Mouse (Mus musculus) liver, adult (tissue): Measurements from ENCODE around the gene Afap1l2.

Experiments
- GATA4 ChIP-seq: IDR thresholded peaks from 2 replicates; pipeline ENCODE4 v1.6.1; 2014; ENCODE audit warnings: mild to moderate bottlenecking, low read length; ENCODE audit not compliant: insufficient replicate concordance

Afap1l2 gene

GRCm38 (mm10) chr19:56959601-56960000 is 48.4 kb downstream of the Afap1l2 start:
- TF ChIP-seq GATA4: no peak

DNA sequence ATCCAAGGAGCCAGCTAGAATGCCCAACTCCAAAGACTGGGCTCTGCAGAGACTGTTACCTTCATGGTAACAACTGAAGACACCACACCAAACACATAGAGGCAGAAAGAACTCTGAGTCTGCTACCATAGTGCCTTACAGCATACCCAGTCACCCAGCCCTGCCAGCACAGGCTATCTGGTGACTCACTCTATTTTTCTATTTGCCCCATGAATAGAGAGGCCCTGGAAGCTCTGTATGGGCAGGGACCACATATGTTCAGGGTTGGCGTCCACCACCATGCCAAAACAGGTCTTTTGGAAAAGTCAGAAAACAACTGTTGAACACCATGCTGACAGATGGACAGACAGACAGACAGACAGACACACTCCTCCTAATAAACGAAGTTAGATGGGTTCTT is 49.0 kb downstream of the Afap1l2 start:
- TF ChIP-seq GATA4: no peak

DNA sequence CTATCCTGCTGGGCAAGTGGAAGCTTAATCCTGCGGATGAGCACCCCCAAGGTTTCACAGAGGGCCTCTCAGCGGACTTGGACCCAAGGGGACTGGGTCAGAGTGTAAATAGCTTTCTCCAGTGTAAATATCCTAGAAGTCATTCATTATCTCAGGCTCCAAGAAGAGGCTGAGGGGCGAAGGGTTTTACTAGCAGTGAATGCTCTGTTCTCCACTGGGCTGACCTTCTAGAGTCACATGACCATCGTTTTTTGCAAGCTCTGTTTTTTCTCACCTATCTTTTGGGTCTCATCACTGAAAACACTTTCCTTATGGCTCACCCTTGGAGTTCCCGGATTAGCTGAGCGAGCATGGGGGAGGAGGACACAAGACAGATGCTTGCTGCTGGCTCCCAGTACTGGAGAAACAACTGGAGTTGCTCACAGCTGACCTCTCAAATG is 49.4 kb downstream of the Afap1l2 start:
- no peak for TF ChIP-seq GATA4

DNA sequence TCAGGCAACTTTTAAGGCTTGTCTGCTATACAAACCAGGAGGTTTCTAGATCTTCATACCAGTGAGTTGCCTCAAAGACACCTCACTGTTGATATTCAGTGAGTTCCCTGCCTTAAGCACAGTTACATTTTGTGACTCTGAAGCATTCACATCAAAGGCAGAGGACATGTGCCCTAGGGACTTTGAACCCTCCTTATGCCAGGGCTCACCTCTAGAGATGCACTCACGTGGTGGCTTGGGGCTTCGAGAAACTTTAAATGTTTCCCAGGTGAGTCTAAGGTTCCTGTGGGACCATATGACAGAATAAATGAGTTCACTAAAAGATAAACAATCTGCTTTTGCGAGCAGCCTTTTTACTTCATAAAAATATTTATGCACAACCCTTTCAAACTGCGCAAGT is 50.0 kb downstream of the Afap1l2 start:
- TF ChIP-seq GATA4: no peak

DNA sequence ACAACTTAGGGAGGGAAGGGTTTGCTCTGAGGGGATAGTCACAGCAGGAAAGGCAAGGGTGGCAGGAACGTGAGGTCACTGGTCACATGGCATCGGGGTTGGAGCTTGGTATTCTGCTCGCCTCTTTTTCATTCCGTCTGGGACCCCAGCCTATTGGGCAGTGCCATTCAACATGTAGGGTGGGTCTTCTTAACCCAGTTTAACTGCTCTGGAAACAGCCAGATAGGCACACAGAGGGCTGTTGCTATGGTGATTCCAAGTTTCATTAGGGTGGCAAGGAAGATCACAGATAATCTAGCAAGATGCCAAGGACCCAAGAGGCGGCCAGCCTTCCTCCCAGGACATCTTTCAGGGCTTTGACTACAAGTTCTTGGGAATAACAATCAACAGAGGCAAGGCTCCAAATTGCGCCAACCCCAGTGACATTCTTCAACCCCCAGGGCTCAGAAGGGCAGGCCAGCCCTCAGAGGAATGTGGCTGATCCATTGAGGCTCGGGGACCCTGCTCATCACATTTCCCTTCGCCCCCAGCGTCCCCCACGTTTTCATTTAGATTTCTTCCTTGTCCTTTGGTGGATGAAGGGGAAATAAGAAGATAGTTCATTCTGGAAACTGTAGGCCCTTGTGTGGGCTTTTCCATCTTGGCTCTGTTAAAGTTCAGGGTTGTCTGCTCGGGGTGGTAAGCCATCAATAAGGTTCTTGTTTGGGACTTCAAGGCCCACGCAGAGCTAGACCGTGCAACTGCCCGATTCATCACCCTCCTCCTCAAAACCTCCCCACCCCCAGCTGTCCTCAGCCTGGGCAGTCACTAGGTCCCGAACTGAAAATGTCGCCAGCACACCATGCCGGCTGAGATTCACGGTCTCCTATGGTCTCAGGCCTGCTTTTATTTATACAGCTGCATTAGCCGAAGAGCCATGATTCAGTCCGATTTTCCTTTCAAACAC is 52.2 kb downstream of the Afap1l2 start:
- TF ChIP-seq GATA4: no peak

GRCm38 (mm10) chr19:56954857-56955256 is 53.2 kb downstream of the Afap1l2 start:
- TF ChIP-seq GATA4: no peak

DNA sequence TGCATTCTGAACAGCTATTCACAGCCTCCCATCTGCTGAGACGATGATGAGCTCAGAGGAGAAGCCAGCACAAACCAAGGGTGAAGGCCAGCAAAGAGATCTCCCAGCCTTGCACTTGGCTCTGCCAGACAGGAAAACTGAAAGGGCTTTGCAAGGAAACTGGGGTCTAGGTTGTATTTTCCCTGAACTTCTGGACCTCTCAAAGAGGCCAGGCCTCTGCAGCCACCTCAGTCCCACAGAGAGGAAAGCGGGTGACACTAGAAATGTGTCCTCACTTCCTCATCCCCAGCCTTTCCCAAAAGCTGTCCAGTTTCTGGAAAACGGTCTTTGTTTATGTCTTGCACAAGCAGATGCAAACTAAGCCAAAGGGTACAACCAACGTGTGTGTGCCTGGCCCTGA is 54.2 kb downstream of the Afap1l2 start:
- TF ChIP-seq GATA4: no peak

DNA sequence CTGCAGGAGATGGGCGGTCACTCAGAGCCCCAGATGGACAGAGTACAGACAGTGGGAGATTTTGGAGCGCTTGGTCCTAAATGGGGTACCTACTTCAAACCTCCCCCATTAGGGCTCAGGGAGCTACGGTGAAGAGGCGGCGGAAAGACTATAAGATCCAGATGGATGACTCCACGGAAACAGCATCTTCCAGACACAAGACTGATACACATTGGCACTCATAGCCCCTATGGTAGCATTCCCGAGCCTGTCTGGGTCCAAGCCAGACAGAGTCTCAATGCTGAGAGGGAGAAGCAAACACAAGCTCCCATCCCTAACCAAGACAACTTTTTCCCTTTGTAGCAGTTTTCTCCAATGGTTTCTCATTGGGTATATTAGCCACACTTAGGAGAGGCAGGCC is 57.2 kb downstream of the Afap1l2 start:
- no peak for TF ChIP-seq GATA4

GRCm38 (mm10) chr19:56949868-56950267 is 58.2 kb downstream of the Afap1l2 start:
- TF ChIP-seq GATA4: no peak

DNA sequence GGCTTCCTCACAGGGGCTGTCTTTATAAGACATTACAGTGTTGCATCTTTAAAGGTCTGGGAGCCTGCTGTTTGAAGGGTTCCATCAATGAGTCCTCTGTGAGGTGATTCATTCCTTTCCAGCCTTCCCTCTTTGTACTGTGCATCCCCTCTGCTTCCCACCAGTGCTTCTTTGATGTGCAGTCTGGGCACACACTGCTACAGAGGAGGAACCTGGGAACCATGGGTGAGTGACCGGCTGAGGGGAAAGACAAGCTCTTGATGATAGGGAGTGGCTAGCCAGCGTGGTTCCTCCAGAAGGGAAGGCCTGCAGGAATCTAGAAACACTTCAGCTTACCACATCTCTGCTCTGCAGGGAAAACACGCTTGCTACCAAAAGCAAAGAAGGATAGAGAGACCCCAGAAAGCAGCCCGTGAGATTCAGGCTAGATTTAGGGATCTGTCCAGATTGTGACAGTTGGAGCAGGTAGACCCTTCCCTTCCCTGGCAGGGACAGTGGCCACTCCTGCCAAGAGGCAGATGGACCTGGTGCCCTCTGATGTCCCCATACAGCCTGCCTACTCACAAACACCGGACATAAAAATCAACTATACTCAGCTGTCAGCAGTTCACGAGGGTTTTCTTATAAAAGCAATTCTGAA is 59.9 kb downstream of the Afap1l2 start:
- TF ChIP-seq GATA4: no peak

- TF ChIP-seq GATA4: no peak
Measured at GRCm38 (mm10) chr19:56946727-56947126, 61.3 kb downstream of the Afap1l2 start.

- no peak for TF ChIP-seq GATA4
Measured at GRCm38 (mm10) chr19:56946277-56946676, 61.8 kb downstream of the Afap1l2 start.

- no peak for TF ChIP-seq GATA4
Measured at GRCm38 (mm10) chr19:56945621-56946020, 62.4 kb downstream of the Afap1l2 start.

- TF ChIP-seq GATA4: no peak
Measured at GRCm38 (mm10) chr19:56944826-56945225, 63.2 kb downstream of the Afap1l2 start.

DNA sequence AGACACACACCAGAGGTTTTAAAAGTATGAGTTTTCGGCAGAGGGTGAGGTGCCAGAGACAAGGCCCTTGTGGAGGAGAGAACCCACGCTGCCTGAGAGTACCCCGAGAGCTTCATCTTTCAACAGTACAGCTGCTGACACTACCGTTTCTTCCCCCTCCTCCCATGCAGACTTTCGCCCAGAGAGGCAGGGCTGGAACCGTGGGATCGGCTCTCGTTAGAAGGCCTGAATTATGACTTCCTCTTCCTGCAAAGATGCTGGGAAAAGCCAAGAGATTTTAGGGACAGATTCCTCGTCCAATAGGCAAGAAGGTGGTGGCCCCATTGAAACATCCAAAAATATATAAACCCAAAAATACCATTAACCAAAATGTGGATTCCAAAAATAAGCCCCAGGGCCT is 63.8 kb downstream of the Afap1l2 start:
- TF ChIP-seq GATA4: no peak

GRCm38 (mm10) chr19:56942216-56942615 is 65.8 kb downstream of the Afap1l2 start:
- TF ChIP-seq GATA4: no peak
